Mouse (Mus musculus): ENCODE data around the gene Btn2a2. TPM values are rescaled to one million over a fixed set of nuclear protein-coding genes. Genes with fewer than 3 reads are reported as not detected.
A peak's percentile ranks its signal among the peaks of the same experiment; 100 is the strongest.

The Btn2a2 gene
- polyA plus RNA-seq, 1 experiment from 2014 or later: not detected

DNA sequence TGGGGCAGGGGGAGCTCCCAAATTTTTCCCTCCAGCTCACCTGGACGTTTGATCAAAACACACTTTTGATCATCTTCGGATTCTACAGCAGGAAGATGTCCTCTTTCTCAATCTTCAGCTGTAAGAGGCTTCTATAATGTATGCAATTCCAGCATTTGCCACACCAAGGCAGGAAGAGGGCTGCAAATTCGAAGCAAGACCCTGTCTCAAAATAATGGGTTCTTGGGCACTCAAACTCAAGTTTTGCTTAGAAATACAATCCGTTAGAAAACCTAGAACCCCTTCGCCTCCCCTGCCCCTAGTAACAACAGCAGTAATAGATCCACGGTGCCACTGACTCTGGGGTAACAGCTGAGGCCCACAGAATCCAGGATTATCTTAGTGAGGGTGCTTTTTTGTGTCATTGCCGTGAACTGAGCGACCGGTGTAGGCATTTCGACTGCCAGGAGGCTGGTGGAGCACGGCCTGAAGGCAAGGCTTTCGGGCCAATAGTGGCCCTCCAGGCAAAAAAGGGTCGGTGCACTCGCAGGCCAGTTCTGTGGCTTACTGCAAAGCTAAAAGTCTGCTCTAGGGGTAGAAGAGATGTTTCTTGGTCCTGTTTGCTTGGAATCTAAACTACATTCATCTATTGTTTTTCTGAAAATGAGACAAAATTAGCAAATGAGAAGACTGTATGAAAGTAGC lies 17.1 kb upstream of the Btn2a2 start:
- H3K9ac ChIP-seq: peak overlapping the region; percentile 64
- no peaks in the 10 kb centered on the region for H3K27me3 ChIP-seq
- peaks cover 60% of the 10 kb centered on the region for H3K4me1 ChIP-seq (replicated peaks)
- peak overlapping the region; percentile 49; the same call in 1 of the 2 replicates for H3K27ac ChIP-seq (replicated peaks)
- 4% methylated on average over 14 of the region's 14 CpGs for WGBS (ENCODE audit: insufficient replicate concordance)
- no peaks in the 10 kb centered on the region for H3K9me3 ChIP-seq (replicated peaks)
- H3K36me3 ChIP-seq (replicated peaks): no peaks in the 10 kb centered on the region
- 0 out of 2 replicates have a peak, but pooled peaks have one; percentile 33 for ATAC-seq (ENCODE audit: insufficient read depth)
- H3K4me2 ChIP-seq: peak overlapping the region; percentile 76
- peak overlapping the region; percentile 55 for H3K4me3 ChIP-seq (replicated peaks)

DNA sequence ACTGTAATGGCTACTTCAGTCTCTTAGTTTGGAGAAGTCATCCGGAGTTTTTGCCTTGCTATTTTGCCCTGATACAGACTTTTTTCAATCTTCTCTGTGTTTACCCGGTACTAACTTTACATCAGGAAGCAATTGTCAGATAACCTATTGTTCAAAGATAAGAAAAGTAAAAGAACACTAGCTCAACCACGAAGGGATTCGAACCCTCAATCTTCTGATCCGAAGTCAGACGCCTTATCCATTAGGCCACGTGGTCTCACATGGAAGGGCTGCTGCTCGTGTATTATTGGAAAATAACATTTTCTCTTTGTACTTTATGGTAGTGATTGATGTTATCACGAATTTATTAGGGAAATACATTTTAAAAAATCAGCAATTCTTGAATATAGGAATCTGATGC lies 15.1 kb upstream of the Btn2a2 start:
- Histone ChIP-seq H3K27ac (replicated peaks) (no peak overlapping the region), H3K4me1 (replicated peaks) (peaks cover 68% of the 10 kb centered on the region), H3K4me2 (peak overlapping the region; percentile 23), H3K36me3 (replicated peaks) (no peaks in the 10 kb centered on the region), H3K9ac (no peak overlapping the region), H3K4me3 (replicated peaks) (no peak overlapping the region), H3K27me3 (no peaks in the 10 kb centered on the region), H3K9me3 (replicated peaks) (no peaks in the 10 kb centered on the region)
- no peak for ATAC-seq (ENCODE audit: insufficient read depth)
- WGBS (ENCODE audit: insufficient replicate concordance): 1% methylated on average over 9 of the region's 9 CpGs

DNA sequence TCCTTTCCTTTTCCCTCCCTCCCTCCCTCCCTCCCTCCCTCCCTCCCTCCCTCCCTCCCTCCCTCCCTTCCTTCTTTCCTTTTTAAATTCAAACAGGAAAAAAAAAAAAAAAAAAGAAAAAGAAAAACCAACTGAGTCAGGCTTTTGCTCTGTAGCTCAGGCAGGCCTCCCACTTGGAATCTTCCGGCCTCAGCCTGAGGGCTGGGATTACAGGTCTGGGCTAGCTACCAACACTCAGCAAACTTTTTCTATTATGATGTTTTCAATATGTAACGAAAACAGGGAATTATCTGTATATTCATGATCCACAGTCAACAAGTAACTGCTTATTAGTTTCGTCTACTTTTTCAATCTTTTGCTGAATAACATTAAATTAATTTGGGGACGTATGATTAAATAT lies 14.3 kb upstream of the Btn2a2 start:
- no peak overlapping the region for H3K27ac ChIP-seq (replicated peaks)
- no peak overlapping the region for H3K4me2 ChIP-seq
- H3K36me3 ChIP-seq (replicated peaks): no peaks in the 10 kb centered on the region
- no peak overlapping the region for H3K4me3 ChIP-seq (replicated peaks)
- no peaks in the 10 kb centered on the region for H3K27me3 ChIP-seq
- ATAC-seq (ENCODE audit: insufficient read depth): no peak
- no peak overlapping the region for H3K9ac ChIP-seq
- 68% methylated on average over 4 of the region's 4 CpGs for WGBS (ENCODE audit: insufficient replicate concordance)
- peaks cover 72% of the 10 kb centered on the region for H3K4me1 ChIP-seq (replicated peaks)
- H3K9me3 ChIP-seq (replicated peaks): no peaks in the 10 kb centered on the region

DNA sequence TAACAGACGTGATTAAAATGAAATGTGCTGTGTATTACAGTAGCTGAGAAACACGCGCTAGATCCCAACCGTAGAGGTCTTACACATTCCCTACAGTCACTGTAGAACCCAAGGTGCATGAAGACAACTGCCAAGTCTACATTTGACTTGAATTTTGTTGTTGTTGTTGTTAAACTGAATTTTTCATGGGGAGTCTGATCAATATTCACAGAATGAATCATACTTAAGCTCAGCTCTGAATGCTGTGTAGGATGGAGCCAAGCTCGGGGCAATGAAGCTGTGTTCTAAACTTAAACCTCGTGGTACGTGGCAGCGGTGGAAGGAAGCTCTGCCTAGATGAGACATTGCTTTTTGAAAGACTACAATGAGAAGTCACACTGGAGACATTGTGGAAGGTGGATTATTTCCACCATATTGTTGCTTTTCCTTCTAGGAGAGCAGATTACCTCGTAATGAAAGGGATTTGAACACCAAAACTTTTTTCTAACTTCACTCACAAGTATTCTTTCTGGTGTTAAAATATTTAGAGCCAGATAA lies 13.4 kb upstream of the Btn2a2 start:
- peak overlapping the region; percentile 65 for H3K4me2 ChIP-seq
- H3K36me3 ChIP-seq (replicated peaks): no peaks in the 10 kb centered on the region
- no peak for ATAC-seq (ENCODE audit: insufficient read depth)
- H3K9me3 ChIP-seq (replicated peaks): no peaks in the 10 kb centered on the region
- peak overlapping the region; percentile 19; the same call in 1 of the 2 replicates for H3K9ac ChIP-seq
- WGBS (ENCODE audit: insufficient replicate concordance): 28% methylated on average over 9 of the region's 9 CpGs
- no peaks in the 10 kb centered on the region for H3K27me3 ChIP-seq
- H3K4me1 ChIP-seq (replicated peaks): peaks cover 69% of the 10 kb centered on the region
- H3K4me3 ChIP-seq (replicated peaks): peak overlapping the region; percentile 36
- H3K27ac ChIP-seq (replicated peaks): no peak overlapping the region

DNA sequence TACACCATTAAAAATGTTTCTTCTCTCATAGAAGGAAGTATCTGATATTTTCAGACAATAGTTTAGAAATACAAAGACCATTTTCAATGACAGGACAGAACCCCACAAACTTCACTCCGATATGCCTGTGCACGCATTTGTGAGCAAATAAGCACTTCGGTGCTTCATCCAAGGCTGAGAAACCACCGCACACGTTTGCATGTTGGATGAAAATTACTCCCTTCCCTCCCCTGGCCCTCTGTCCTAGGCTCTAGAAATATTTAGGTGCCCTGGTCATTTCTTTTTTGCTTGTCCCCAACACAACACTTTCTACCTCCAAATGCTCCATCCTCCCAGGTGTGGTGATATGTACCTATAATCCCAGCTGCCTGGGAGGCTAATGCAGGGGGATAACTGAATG lies 12.9 kb upstream of the Btn2a2 start:
- Histone ChIP-seq H3K4me2 (peak overlapping the region; percentile 65), H3K27ac (replicated peaks) (no peak overlapping the region), H3K4me1 (replicated peaks) (peaks cover 67% of the 10 kb centered on the region), H3K4me3 (replicated peaks) (peak overlapping the region; percentile 36), H3K36me3 (replicated peaks) (no peaks in the 10 kb centered on the region), H3K9me3 (replicated peaks) (no peaks in the 10 kb centered on the region), H3K27me3 (no peaks in the 10 kb centered on the region), H3K9ac (peak overlapping the region; percentile 8; the same call in 1 of the 2 replicates)
- WGBS (ENCODE audit: insufficient replicate concordance): 15% methylated on average over 5 of the region's 5 CpGs
- no peak for ATAC-seq (ENCODE audit: insufficient read depth)

DNA sequence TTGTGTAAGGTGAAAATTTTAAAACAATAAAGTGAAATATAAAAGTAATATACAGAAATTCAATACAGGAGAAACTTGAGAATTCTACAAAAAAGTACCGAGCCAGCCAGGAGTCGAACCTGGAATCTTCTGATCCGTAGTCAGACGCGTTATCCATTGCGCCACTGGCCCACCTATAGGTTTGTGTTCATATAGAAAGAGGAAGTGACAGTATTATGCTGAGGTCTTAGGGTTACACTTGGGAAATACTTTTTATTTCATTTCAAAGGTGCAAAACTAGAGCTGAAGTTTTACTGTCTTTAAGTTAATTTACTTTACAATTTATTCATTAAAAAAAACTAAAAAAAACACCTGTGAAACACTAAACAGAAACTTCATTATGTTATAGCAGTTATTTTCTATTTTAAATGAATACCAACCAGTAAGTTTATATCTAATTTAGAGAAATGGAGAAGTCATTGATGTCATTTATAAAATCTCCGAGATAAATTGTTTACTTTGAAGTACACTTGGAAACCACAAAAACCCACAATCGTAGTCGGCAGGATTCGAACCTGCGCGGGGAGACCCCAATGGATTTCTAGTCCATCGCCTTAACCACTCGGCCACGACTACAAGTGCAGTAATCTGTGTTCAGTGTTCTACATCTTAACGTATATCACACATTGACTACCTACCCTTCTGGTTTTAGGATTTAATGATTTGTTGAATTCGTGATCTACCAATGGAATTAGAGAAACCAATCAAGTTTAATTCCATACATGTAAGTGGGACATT lies 12.0 kb upstream of the Btn2a2 start:
- Histone ChIP-seq H3K27me3 (no peaks in the 10 kb centered on the region), H3K9ac (no peak overlapping the region), H3K36me3 (replicated peaks) (no peaks in the 10 kb centered on the region), H3K4me1 (replicated peaks) (peaks cover 58% of the 10 kb centered on the region), H3K27ac (replicated peaks) (no peak overlapping the region), H3K4me3 (replicated peaks) (peak overlapping the region; percentile 36), H3K9me3 (replicated peaks) (no peaks in the 10 kb centered on the region), H3K4me2 (peak overlapping the region; percentile 65)
- under 1% methylated on average over 17 of the region's 17 CpGs for WGBS (ENCODE audit: insufficient replicate concordance)
- peak; percentile 77 for ATAC-seq (ENCODE audit: insufficient read depth)

DNA sequence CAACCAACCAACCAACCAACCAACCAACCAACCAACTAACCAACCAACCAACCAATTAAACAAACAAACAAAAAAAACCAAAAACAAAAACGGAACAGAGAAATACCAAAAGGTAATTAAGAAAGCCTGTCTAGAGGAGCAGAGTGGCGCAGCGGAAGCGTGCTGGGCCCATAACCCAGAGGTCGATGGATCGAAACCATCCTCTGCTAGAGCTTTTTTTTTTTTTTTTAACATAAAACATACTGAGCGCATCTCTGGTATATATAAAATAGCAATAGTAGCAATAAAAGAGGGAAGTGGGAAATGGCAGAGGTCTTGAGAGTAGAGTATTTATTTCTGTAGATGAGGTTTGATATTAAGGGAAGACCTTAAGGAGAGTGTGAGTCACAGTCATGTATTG lies 11.3 kb upstream of the Btn2a2 start:
- no peak overlapping the region for H3K27ac ChIP-seq (replicated peaks)
- ATAC-seq (ENCODE audit: insufficient read depth): peak; percentile 35; the same call in 1 of the 2 replicates
- H3K27me3 ChIP-seq: no peaks in the 10 kb centered on the region
- peaks cover 52% of the 10 kb centered on the region for H3K4me1 ChIP-seq (replicated peaks)
- no peaks in the 10 kb centered on the region for H3K9me3 ChIP-seq (replicated peaks)
- 4% methylated on average over 7 of the region's 7 CpGs for WGBS (ENCODE audit: insufficient replicate concordance)
- H3K9ac ChIP-seq: no peak overlapping the region
- no peaks in the 10 kb centered on the region for H3K36me3 ChIP-seq (replicated peaks)
- peak overlapping the region; percentile 71 for H3K4me2 ChIP-seq
- H3K4me3 ChIP-seq (replicated peaks): peak overlapping the region; percentile 50; the same call in 1 of the 2 replicates

DNA sequence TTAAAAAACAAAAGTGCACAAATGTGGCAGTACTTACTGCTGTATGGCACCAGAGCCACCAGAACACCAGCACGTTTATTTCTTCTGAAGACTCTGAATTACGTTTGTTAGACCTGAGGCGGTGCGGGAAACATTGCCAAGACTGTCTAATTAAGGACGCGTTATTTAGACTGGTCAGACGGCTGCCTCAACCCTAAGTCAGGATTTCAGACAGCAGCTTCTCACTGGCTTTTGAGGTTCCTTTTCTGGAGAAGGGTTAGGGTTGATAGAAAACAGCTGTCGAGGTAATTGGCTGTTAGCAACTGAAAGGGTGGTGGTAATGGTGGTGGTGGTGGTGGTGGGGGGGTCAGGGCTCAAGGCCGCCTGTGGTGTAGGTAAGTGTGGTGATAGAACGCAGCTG lies 10.0 kb upstream of the Btn2a2 start:
- Histone ChIP-seq H3K9me3 (replicated peaks) (no peaks in the 10 kb centered on the region), H3K36me3 (replicated peaks) (no peaks in the 10 kb centered on the region), H3K4me3 (replicated peaks) (peak overlapping the region; percentile 50), H3K27me3 (no peaks in the 10 kb centered on the region), H3K4me2 (peak overlapping the region; percentile 71), H3K27ac (replicated peaks) (no peak overlapping the region), H3K4me1 (replicated peaks) (peaks cover 43% of the 10 kb centered on the region), H3K9ac (peak overlapping the region; percentile 30)
- ATAC-seq (ENCODE audit: insufficient read depth): no peak
- 18% methylated on average over 10 of the region's 10 CpGs for WGBS (ENCODE audit: insufficient replicate concordance)

DNA sequence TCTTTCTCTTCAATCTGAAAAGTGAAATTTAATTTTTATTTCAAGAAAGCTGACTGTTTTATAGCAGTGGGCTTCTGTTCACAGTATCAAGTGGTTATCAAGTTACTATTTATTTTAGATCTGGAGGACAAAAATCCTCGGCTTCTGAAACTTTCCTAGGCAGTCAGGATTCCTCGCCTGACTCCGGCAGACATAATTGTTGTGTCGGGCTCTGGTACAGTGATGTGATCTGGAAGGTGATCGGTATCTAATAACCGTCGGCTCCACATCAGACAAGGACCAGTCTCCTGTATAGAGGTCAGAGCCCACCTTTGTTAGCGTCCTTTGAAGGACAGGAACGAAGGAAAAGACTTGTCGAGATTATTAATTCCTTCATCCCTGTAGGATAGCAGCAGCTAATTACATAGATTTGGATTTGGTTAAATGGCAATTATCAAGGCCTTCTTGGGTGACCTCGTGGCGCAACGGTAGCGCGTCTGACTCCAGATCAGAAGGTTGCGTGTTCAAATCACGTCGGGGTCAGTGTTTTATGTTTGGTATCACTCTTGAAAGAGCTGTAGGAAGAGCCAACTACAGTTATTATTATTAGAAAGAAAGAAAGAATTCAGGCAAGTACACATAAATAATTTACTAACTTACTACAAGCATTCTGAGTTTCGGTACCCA lies 9.1 kb upstream of the Btn2a2 start:
- peak; percentile 35; the same call in 1 of the 2 replicates for ATAC-seq (ENCODE audit: insufficient read depth)
- Histone ChIP-seq H3K9ac (peak overlapping the region; percentile 30; the same call in 1 of the 2 replicates), H3K27ac (replicated peaks) (no peak overlapping the region), H3K27me3 (no peaks in the 10 kb centered on the region), H3K9me3 (replicated peaks) (no peaks in the 10 kb centered on the region), H3K4me3 (replicated peaks) (peak overlapping the region; percentile 50), H3K4me2 (peak overlapping the region; percentile 71), H3K4me1 (replicated peaks) (peaks cover 39% of the 10 kb centered on the region), H3K36me3 (replicated peaks) (no peaks in the 10 kb centered on the region)
- 4% methylated on average over 19 of the region's 19 CpGs for WGBS (ENCODE audit: insufficient replicate concordance)

DNA sequence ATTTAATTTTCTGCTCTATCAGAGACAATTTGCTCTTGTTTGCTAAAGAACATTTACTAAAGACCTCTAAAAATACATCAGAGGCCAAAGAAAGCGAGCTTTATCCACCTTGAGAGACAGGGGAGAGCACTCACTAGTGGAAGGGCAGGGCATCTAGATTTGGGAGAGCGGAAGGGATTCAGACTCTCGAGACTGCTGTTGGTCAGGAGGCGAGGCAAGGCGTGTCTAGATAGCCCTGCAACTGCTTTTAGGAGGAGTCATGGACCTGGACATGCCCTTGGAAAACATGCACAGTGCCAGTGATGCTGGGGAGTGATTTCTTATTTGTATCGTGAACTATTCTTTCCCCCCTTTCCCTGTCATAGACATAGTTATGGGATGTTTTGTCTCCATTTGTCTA lies 6.9 kb upstream of the Btn2a2 start:
- H3K27me3 ChIP-seq: no peaks in the 10 kb centered on the region
- no peak overlapping the region for H3K4me2 ChIP-seq
- peaks cover 40% of the 10 kb centered on the region for H3K4me1 ChIP-seq (replicated peaks)
- ATAC-seq (ENCODE audit: insufficient read depth): no peak
- H3K9ac ChIP-seq: no peak overlapping the region
- no peaks in the 10 kb centered on the region for H3K36me3 ChIP-seq (replicated peaks)
- no peaks in the 10 kb centered on the region for H3K9me3 ChIP-seq (replicated peaks)
- no peak overlapping the region for H3K4me3 ChIP-seq (replicated peaks)
- 64% methylated on average over 6 of the region's 6 CpGs for WGBS (ENCODE audit: insufficient replicate concordance)
- H3K27ac ChIP-seq (replicated peaks): no peak overlapping the region

DNA sequence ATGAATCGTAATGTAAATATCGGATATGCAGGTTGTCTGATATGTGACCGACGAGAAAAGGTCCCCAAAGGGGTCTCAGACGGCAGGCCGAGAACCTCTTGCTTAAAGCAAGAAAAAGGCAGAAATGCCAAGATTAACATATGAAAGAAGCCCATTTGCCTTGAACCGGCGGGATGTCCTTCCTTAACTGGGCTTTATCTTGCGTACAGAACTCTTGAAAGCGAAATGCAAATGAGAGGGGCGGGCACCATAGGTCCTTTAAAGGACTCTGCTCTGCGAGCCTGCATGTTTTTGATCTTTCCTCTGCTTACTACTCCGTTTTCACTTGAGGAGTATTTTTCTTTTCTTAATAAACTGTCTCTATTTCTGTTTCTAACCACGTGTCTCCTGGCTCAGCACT lies 3.3 kb upstream of the Btn2a2 start:
- ATAC-seq (ENCODE audit: insufficient read depth): no peak
- Histone ChIP-seq H3K4me2 (peak overlapping the region; percentile 70), H3K9me3 (replicated peaks) (no peaks in the 10 kb centered on the region), H3K4me1 (replicated peaks) (peaks cover 17% of the 10 kb centered on the region), H3K4me3 (replicated peaks) (peak overlapping the region; percentile 48), H3K9ac (0 out of 2 replicates have a peak overlapping the region, but pooled peaks have one; percentile 31), H3K27ac (replicated peaks) (no peak overlapping the region), H3K27me3 (peaks cover 9% of the 10 kb centered on the region), H3K36me3 (replicated peaks) (no peaks in the 10 kb centered on the region)
- WGBS (ENCODE audit: insufficient replicate concordance): 10% methylated on average over 14 of the region's 14 CpGs
